Mouse (Mus musculus): Measurements from ENCODE around the gene Faiml.

The Faiml gene

DNA sequence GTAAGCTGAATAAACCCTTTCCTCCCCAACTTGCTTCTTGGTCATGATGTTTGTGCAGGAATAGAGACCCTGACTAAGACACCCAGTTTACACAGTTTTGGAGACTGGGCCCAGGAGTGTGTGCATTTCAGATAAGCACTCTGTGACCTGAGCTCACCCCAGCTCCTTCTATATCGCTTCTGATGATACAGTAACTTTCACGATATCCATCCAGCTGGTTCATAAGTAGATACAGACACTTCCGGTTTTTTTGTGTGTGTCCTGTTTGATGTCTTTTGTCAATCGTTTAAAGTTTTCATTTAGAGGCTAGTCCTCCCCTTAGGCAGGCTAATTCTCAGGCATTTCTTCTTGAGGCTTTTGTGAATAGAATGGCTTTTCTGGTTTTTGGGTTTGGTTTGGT lies 15.4 kb downstream of the Faiml start:
- POLR2A ChIA-PET: interaction anchor here in 1 of 4 experiments (0.5 kb wide), 1 partner anchor 20 kb away, joined by 3 read pairs; no protein-coding TSS in a partner anchor
- CTCF ChIA-PET: no interaction called here

DNA sequence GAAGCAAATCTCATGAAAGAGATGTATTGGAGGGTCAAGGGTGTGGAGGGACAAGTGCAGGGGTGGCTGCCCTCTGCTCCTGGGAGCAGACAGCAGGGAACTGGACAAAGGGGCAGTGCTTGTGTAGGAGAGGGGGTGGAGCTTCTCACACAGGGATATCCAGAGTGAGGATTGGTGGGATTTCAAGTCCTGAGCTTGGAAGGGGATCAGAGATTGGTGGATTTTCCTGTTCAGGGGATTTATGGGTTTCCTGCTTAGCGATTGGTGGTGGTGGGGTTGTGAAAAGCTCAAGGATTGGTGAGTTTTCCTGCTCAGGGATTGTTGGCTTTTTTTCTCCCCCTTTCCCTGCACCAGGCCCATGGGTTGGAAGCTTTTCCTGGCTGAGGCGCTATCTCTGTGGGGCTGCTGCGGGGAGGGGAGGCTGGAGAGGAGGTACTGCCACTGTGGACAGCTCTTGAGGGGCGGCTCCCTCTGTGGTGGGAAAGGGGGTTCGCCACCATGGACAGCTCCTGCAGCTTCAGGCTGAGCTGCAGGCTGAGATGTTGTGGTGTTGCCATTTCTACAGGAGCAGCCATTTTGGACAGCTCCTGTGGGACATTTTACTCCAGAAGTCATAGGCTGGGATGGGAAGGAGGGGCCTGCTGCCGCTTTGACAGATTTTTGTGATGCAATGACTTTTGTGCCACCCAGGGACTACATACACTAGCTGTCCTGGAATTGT lies 18.9 kb downstream of the Faiml start:
- ChIA-PET CTCF (interaction anchor here in 3 of 4 experiments (0.5 to 1.1 kb wide), 7 partner anchors 19 to 238 kb away, joined by 3 read pairs; partner anchors contain the start of genes Esyt3 (in 1 of the 3), Faiml (in 1 of the 3) and Gm1123 (in 1 of the 3)), POLR2A (interaction anchor here in 3 of 4 experiments (1.0 to 2.1 kb wide), 7 partner anchors 9 to 232 kb away, joined by 3 to 13 read pairs (median 5); partner anchors contain the start of genes Cep70 (in 2 of the 3) and Faim (in 1 of the 3))

GRCm38 (mm10) chr9:99216182-99216581 lies 20.9 kb downstream of the Faiml start:
- POLR2A ChIA-PET: interaction anchor here in 1 of 4 experiments (0.8 kb wide), 1 partner anchor 15 kb away, joined by 3 read pairs; no protein-coding TSS in a partner anchor
- CTCF ChIA-PET: no interaction called here

- ChIA-PET POLR2A (interaction anchor here in 1 of 4 experiments (0.6 kb wide), 1 partner anchor 53 kb away, joined by 3 read pairs; no protein-coding TSS in a partner anchor), CTCF (no interaction called here)
Measured at GRCm38 (mm10) chr9:99212643-99213042, 24.4 kb downstream of the Faiml start.

- ChIA-PET POLR2A (interaction anchor here in 2 of 4 experiments (0.6 to 0.7 kb wide), 2 partner anchors 9 to 1408 kb away, joined by 3 read pairs; no protein-coding TSS in a partner anchor), CTCF (no interaction called here)
Measured at GRCm38 (mm10) chr9:99183043-99183670, 53.9 kb downstream of the Faiml start.

- ChIA-PET CTCF (no interaction called here), POLR2A (interaction anchor here in 1 of 4 experiments (1.0 kb wide), 1 partner anchor 16 kb away, joined by 3 read pairs; no protein-coding TSS in a partner anchor)
Measured at GRCm38 (mm10) chr9:99182121-99182520, 54.9 kb downstream of the Faiml start.

GRCm38 (mm10) chr9:99180272-99180671 lies 56.8 kb downstream of the Faiml start:
- ChIA-PET POLR2A (interaction anchor here in 1 of 4 experiments (0.8 kb wide), 1 partner anchor 22 kb away, joined by 3 read pairs; no protein-coding TSS in a partner anchor), CTCF (no interaction called here)
